Mouse (Mus musculus) gastrocnemius, adult 8-10 months (tissue): ENCODE measurements around the gene Astl. TPM values are rescaled to one million over a fixed set of nuclear protein-coding genes. Genes with fewer than 3 reads are reported as not detected.

Experiments used
- DNase-seq, 2 experiments: peaks; one replicate each; pipeline ENCODE4 v3.0.0; 2022; ENCODE audit warnings: low spot score in 2 of 2
- total RNA-seq, 4 experiments: library from RNA; stranded (reverse); gene quantifications; 2 replicates each; pipeline ENCODE4 v1.2.4; 2022

Astl gene
- total RNA-seq, 4 experiments from 2014 or later, result not detected

DNA sequence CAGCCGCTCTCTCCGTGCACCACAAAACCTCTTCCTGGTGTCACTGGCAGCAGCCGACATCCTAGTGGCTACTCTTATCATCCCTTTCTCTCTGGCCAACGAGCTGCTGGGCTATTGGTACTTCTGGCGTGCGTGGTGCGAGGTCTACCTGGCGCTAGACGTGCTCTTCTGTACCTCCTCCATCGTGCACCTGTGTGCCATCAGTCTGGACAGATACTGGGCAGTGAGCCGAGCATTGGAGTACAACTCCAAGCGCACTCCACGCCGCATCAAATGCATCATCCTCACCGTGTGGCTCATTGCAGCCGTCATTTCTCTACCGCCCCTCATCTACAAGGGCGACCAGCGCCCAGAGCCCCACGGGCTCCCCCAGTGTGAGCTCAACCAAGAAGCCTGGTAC is 25.3 kb downstream of the Astl start:
- no peak for DNase-seq

DNA sequence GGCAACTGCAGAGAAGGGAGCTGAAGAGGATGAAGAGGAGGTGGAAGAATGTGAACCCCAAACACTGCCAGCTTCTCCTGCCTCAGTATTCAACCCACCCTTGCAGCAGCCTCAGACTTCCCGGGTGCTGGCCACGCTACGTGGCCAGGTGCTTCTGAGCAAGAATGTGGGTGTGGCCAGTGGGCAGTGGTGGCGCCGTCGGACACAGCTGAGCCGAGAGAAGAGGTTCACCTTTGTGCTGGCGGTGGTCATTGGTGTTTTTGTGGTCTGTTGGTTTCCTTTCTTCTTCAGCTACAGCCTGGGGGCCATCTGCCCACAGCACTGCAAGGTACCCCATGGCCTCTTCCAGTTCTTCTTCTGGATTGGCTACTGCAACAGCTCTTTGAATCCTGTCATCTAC is 26.0 kb downstream of the Astl start:
- DNase-seq, result no peak

DNA sequence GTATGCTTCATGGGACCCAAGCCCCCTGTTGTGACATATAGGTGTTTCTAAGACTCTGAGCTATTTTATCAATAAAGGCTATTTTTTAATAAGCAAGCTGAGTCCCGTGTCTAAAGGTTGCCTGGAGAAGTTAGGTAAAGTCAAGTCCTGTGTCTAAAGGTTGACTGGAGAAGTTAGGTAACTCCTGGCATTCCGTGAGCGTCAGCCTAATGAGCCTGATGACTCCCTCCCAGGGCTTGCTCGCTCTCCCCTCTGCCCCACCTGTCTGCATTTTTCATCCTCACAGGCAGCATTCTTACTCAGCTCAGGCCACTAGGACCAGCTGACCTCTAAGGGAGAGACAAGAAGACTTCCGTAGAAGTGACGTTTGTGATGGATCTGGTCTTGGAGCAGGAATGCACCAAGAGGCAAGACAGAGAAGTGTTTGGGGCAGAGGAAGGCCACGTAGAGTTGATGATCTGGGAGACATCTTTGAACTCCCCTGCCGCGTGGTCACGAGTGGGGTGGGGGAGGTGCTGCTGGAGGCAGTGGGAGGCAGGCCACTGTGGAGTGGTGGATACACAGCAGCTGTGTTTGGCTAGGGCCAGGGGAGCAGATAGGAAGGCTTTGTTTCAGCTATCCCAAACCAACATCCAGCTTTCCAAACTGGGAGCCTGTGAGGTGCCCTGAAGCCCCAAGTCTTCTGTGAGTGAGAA is 28.8 kb downstream of the Astl start:
- DNase-seq, result no peak

DNA sequence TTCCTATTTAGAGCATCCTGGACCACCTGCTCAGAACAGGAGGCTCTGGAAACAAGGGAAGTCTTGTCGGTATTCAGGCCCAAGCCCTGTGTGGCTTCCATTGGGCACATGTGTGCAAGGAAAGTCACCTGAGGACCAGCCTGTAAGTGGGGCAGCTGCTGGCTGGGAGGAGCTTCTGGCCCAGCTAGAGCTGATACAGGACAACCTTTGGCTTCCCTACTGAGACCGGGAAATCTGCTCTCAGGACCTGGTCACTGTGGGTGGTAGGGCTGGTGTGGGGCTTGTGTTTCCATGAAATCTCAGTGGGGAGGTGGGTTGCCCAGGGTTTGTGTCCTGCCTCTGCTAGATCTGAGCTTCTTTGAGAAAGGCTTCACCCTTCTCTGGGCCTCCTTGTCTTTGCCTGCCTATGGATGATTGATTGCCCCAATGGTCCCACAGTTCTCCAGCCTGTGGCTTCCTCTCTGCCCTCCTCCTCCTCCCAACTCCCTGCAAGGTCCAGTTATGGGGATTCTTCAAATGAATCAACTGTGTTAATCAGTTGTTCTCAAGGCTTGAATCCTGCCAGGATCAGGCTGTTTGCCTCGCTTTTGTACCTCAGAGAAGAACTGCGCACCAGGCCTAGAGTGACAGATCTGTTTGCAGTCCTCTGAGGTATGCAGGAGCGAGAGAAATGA is 31.4 kb downstream of the Astl start:
- DNase-seq, result no peak

DNA sequence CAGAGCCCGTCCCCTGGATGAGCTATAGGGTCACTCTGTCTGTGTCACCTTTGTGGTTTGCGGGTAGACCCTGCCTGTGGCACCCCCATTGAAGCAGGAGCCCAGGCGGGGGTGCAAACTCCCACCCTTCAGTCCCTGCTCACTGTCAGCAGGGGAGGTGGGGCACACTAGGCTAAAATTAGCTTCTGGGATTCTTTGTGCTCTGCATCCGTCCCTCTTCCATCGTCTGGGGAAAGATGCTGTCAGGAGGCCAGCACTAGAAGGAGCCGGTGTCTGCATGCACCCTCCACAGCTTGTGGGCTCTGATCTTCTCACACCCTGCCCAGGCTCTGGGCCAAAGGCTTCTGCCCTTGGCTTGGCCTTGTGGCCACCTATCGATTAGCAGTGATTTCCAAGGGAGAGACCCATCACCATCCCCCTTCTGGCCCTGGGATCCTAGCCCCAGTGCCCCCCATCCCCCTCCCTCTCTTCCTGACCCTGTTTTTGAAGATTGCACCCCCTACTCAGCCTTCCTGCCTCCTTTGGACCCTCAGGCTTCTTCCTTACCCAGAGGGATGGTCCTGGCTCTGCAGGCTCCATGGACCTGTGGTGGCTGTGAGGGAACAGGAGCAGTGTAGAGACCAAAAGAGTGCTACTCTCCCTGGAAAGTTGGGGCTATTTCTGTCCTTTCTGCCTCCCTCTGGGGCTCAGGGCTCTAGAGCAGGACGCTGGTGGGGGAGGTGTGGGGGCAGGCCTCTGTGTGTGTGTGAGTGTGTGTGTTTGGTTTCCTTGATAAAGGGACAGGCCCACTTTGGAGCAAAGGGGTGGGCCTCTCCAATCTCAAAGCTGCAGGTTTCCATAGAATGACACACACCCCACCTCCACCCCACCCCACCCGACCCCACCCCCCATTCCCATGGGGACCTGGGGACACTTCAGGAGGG is 32.4 kb downstream of the Astl start:
- no peak for DNase-seq

DNA sequence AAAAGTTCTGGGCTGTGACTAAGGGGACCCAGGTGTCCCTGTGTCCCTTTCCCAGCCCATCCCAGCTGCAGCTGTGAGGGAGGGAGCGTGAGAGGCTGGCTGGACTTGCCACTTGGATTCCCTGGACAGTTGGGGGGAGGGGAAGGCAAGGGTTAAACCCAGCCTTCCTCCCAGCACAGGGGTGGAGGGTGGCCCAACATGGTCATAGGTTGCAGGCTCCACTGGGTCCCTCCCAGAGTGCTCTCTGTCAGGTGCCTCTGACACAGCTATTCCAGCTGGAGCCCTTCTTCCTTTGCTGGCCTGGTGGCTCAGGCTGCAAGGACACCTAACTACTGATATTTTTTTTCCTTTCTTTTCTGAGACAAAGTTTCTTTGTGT is 33.0 kb downstream of the Astl start:
- DNase-seq, result no peak

DNA sequence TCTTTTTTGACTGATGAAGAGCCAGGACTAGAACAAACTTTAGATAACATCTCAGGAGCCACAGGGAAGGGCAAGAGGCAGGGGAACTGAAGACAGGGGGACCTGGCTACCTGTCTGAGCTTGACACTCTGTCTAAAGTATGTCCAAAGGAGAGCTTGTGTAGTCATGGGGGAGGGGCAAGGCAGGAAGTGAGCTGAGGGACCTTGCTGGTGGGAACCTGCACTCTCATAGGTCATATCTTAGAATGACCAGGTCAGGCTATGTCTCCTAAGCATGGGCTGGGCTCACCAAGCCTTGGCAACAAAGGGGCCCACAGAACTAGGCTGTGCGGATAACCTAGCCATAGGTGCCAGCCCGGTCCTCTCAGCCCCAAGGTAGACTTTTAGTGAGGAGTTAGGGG is 33.6 kb downstream of the Astl start:
- no peak for DNase-seq

DNA sequence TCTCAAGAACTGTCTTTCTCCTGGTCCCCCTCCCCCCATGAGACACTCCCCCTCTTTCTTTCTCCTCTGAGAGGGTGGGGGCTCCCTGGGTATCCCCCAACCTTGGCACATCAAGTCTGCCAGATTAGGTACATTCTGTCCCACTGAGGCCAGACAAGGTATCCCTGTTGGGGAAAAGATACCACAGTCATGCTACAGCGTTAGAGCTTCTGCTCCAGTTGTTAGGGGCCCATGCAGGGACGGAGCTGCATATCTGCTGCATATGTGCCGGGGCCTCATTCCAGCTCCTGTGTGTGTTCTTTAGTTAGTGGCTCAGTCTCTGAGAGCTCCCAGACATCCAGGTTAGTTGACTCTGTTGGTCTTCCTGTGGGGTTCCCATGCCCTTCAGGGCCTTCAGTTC is 35.7 kb downstream of the Astl start:
- DNase-seq, result no peak

DNA sequence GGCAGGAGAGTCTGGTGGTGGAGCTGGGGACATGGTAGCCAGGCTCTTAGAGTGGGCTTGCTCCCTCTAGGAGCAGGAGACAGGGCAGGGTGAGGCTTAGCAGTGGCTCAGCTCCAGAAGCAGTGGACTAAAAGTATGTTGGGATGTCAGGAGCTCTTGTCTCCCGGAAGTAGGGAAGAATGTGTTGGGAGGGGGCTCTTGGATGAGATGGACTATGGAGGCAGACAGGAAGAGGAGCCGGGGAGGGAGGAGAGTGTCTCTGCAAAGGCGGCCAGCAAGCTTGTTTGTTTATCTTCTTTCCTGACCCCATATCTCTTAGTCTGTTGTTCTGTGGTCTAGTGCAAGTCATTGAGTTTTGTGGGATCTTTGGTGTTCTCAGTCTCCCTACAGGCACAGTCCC is 36.6 kb downstream of the Astl start:
- DNase-seq, result no peak

DNA sequence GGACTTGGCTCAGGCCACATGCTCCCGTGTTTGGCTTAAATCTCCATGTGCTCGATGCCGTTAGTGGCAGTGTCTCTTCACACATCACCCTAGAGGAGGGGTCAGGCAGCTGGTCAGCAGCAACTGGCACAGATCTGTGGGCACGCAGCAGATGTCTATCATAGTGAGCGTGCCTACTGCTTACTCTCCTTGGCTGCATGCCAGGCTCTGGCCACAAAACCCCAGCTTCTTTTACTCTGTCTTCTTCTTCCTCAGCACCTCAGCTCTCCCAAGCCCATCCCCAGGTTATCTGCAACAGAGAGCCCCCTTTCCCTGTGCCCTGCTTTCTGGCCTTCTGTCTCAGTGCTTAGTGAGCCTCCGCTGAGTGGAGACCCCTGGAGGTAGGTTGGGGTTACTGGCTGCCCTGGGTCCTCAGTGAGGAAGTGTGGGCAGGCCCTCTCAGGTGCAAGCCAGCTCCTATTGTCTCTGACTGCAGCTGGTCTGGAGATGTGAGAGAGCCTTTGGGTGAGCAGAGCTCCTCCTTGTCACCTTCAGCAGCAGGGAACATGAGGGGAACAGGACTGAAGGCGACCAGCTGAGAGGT is 37.4 kb downstream of the Astl start:
- DNase-seq, result no peak

DNA sequence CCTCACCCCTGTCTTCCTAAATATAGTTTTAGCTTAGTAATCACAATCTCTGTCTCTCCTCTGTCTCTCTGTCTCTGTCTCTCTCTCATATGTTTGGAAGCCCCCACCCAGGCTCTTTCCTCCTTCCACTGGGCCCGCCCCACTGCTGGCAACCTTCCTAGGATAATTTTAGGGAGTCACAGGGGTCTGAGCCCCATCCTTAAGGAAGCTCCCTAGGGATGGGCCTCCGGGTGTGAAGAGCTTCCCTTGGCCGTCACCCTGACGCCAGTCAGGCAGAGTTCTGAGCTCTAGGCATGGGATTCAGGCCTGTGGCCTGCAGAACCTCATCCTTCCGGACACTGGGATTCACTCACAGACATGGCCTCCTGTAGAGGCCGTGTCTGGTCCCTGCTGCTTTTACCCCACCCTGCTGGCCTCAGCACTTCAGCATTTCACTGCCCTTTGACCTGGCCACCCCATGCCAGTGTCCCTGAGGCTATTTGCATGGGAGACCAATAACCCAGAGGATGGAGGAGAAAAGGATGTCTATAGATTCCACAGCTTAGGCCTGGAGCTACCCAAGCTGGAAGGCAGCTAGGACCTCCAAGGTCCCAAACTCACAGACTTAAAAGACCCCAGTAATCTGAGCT is 38.1 kb downstream of the Astl start:
- no peak for DNase-seq

DNA sequence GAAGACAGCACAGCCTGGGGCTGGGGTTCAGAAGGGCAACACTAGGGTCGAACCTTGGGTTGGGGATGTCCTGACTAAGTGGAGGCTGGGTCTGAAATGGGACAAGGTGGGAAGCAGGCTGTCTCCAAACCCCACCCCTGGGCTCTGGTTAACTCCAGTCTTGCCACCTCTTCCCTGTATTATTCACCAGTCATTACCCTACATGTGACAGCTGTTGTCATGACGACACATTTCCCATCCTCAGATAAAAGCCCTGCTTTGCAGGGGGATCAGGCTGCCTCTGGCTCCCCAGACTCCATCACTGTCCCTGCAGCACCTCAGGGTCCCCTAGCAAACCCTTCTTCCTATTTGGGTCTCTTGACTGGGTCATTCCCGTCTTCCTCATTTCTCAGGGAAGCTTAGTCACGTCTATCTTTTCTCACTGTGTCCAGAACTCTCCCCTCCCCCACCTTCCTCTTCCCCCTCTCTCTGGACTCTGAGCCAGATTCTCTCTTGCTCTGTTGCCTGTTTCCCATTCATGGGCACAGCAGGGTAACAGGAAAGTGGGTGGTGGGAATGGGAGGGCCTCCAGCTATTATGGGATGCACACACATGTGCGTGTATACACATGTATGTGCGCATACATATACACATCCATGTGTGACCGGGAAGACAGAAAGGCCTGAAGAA is 39.6 kb downstream of the Astl start:
- DNase-seq, result no peak

DNA sequence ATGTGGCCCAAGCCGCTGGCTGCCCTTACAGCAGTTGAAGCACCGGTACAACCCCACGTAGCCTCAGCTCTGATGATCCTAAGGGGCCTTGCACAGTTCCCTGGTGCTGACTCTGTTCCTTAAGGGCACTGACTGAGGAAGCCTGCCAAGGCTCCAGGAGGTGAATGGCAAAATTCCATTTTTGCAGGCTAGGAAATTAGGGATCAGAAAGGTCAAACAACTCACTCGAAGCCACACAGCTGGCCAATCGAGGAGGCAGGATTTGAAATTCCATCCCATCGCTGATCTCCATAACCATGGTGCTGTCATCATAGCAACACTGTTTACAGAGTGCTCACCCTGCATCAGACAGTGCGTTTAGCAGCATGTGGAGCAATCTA is 40.2 kb downstream of the Astl start:
- DNase-seq, result no peak

DNA sequence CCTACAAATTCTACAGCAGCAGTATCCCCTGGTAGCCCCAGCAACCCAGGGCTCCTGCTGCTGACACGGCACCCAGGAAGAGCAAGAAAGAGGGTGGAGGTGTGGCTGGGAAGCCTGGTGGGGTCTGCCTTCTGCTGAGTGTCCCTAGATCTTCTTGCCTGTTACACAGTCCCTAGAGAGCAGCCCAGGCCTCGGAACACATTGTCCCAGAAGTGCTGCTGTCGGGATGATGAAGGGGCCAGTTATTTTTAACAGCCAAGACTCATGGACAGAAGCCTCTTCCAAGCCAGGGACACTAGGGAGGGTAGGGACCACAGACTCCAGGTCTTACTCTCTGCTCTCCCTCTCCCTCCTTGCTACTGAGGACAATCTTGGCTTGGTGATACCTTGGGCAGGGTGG is 40.8 kb downstream of the Astl start:
- no peak for DNase-seq

DNA sequence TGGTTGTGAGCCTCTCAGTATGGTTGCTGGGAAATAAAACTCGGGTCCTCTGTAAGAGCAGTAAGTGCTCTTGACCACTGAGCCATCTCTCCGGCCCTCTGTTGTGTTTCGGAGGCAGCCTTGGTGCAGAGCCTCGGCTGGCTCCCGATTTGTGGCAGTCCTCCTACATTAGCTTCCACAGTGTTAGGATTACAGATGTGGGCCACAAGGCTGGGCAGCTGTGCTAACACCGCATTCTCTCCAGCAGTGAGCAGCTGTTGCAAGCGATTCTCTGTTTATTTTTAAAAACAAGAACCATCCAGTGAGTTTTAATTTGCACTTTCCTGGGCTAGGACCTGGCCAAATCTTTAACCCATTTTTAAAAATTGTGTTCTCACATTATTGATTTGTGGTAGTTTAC is 45.4 kb downstream of the Astl start:
- no peak for DNase-seq

DNA sequence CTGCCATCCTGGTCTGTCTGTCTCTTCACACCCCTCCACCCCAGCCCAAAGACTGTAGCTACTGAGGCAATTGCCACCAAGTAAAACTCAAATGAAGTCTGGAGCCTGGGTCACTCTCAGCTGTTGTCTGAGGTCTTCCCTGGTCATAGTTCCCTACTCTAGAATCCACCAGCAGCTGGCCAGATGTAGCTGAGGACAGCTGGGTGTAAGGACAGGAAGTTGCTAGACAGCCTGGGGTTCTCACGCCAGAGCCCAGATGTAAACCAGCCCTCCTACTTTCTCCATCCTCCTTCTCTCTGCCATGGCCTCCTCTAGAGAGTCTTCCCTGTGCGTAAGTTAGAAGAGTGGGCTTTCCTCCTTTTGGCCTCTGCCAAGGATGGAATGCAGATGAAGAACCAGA is 49.1 kb downstream of the Astl start:
- DNase-seq, result no peak

DNA sequence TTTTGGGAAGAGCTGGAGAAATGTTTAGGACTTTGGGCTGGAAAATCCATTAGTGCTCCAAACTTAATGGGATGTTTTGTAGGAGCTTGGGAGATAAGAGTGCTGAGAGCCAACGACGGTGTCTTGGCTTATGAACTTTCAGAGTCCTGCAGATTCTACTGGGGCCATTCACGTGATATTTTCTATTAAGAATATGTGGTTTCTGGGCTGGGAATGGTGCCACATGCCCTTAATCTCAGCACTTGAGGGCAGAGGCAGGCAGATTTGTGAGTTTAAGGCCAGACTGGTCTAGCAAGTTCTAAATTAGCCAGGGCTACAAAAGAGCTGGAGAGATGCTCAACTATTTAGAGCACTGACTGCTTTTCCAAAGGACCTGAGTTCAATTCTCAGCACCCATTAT is 51.9 kb downstream of the Astl start:
- DNase-seq, result no peak

DNA sequence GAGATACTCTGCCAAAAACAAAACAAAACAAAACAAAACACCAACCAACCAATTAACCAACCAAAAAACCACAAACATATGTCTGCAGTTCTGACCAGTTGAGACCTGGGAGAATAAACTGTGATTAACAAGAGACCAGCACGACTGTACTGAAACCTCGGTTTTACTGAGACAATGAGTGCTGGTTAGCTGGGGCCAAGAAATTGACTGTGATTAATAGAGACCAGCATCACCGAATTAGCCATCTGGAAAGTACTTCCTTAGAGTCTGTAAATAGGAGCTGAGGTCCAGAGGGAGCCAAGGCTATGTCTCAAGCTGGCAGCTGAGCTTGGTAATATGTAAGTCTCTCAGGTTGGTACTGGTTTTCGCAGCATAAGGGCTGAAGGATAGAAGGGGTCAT is 52.4 kb downstream of the Astl start:
- DNase-seq, result no peak

DNA sequence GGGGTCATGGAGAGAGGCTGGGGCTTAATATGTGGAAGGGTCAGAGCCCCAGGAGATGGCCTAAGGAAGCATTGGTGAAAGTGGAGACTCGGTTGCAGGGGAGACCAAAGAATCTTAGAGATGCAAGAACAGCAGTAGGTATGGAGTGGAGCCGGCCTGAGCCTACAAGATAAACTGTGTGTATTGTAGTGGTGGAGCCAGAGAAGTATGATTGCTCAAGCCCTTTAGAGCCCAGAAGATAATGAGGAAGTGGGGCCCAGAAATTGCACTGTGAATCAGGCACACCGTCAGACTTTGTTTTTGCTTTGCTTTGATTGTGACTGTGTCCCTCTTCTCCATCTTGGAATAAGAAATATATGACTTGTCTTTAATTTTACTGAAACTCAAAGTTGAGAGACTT is 52.9 kb downstream of the Astl start:
- DNase-seq, result no peak

DNA sequence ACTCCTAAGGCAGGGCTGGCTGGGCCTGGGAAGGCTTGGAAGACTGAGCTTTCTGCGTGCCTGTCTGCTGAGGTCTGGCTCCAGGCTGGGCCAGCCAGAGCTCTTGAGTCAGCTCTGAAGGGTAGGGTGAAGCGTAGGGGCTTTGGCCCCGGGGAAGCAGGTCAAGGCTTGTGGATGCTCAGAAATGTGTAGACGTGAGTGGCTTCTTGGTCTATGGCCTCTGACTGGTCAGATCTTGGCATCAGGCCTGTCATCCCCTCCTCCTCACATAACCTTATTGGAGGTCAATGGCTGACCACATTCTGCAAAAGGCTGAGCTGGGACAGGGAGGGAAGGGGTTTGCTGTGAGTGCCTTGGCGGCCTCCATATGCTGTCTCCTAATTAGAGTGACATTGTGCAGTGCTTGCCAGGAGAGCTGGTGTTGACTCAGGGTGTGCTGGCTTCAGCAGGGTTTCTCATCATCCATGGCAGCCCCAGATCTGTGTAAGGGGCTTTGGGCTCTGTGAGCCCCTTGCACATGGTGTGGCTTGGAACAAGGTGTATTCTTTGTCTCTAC is 56.2 kb downstream of the Astl start:
- no peak for DNase-seq

DNA sequence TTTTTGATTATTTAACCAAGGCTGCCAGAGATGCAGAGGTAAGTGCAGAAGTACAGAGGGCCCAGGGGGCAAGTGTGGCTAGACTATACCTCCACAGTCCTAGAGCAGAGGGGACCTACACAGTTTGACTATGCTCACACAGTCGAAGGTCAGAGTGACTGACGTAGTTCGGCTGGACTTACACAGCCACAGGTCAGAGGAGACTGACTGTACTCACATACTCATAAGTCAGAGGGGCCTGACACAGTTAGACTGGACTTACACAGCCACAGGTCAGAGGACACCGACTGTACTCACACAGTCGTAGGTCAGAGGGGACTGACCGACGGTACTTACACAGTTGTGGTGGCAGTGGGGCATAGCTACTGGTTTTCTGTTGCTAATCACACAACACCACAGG is 60.3 kb downstream of the Astl start:
- DNase-seq, result no peak
